Mouse (Mus musculus) megakaryocyte, embryonic 14.5 days (primary cell): Measurements from ENCODE around the gene Arhgdia.

Experiments
- FLI1 ChIP-seq: IDR thresholded peaks from 2 replicates; pipeline ENCODE4 v1.6.1; 2012; ENCODE audit warnings: low read length, inconsistent platforms, mixed read lengths
- GATA1 ChIP-seq: IDR thresholded peaks from 3 replicates; pipeline ENCODE4 v1.6.1; 2012; ENCODE audit warnings: mixed read lengths, low read length, inconsistent platforms, borderline replicate concordance

GRCm38 (mm10) chr11:120598283-120598989, 17.0 kb upstream of the Arhgdia start, which contains the start of the genes Alyref and Anapc11:
- TF ChIP-seq GATA1 = no peak
- TF ChIP-seq FLI1 = peak; percentile 90; the same call in 1 of the 2 replicates
